Mouse (Mus musculus) forebrain, embryonic 15.5 days (tissue): ENCODE measurements around the gene Smg1. TPM values are rescaled to one million over a fixed set of nuclear protein-coding genes. Genes with fewer than 3 reads are reported as not detected.
A peak's percentile ranks its signal among the peaks of the same experiment; 100 is the strongest.

ENCODE experiments used
- ATAC-seq: fragments of 200-750 bp; cut with Nextera tagmentation; replicated peaks from 2 replicates; pipeline ENCODE4 v1.8.0; 2017; ENCODE audit warnings: mild to moderate bottlenecking, moderate TSS enrichment, moderate library complexity
- H3K27ac ChIP-seq: fragments of 300-500 bp; sonication (generic); replicated peaks from 2 replicates; pipeline ENCODE4 v1.5.1; 2015; ENCODE audit warnings: mild to moderate bottlenecking, inconsistent platforms
- H3K27me3 ChIP-seq: fragments of 300-500 bp; sonication (generic); 2 replicates; pipeline ENCODE4 v1.6.1; 2015; ENCODE audit warnings: inconsistent platforms
- H3K36me3 ChIP-seq: fragments of 300-500 bp; sonication (generic); 2 replicates; pipeline ENCODE4 v1.6.1; 2015; ENCODE audit warnings: mild to moderate bottlenecking, inconsistent platforms
- H3K4me1 ChIP-seq: fragments of 300-500 bp; sonication (generic); 2 replicates; pipeline ENCODE4 v1.6.1; 2015; ENCODE audit warnings: inconsistent platforms
- H3K4me2 ChIP-seq: fragments of 300-500 bp; sonication (generic); replicated peaks from 2 replicates; pipeline ENCODE4 v1.6.1; 2015; ENCODE audit warnings: mild to moderate bottlenecking, inconsistent platforms
- H3K4me3 ChIP-seq: fragments of 300-500 bp; sonication (generic); 2 replicates; pipeline ENCODE4 v1.5.1; 2015; ENCODE audit warnings: mild to moderate bottlenecking, inconsistent platforms
- H3K9ac ChIP-seq: fragments of 300-500 bp; sonication (generic); replicated peaks from 2 replicates; pipeline ENCODE4 v1.6.1; 2015; ENCODE audit warnings: mild to moderate bottlenecking, inconsistent platforms
- H3K9me3 ChIP-seq: fragments of 300-500 bp; sonication (generic); 2 replicates; pipeline ENCODE4 v1.6.1; 2016; ENCODE audit warnings: inconsistent platforms
- whole genome bisulfite sequencing: fragments of 180-500 bp; shearing (Covaris S2); methylation state at CpG from one replicate; pipeline ENCODE4 v1.1.7; 2015; ENCODE audit warnings: mixed read lengths; 5-methylcytosine and 5-hydroxymethylcytosine counted together
- polyA plus RNA-seq: library from polyadenylated mRNA; unstranded; fragments of >200 nt; fragmentation: Nextera tagmentation; extraction: Ambion mirVana; gene quantifications from 2 replicates; pipeline ENCODE4 v1.2.1, GENCODE M21; 2015

Smg1 gene
- polyA plus RNA-seq, 1 experiment from 2014 or later = 24.4 TPM

DNA sequence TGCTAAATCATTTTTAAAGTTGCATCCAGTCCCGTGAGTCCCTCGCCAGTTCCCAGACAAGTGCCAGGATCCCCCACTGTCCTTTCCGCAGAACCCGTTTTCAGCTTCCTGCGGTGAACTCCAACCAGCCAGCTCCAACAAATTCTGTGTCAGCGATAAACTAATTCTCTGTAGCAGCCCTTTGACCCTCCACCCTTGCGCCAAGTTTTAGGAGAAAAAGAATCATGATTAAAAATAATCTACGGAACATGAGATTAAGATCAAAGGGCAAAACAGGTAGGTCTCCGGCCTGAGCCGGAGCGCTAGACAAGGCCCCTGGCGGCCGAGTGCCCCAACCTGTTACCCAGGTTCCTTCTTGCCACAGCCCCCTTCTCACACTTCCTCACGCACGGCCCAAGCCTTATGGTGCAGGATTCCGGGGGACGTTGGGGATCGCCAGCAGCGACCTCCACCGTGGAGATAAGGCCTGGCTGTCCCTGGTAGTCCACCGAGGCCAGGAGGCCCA is 114.5 kb downstream of the Smg1 start:
- peaks cover 30% of the 10 kb centered on the region for H3K4me1 ChIP-seq
- H3K36me3 ChIP-seq = peaks cover 6% of the 10 kb centered on the region; the same call in 1 of the 2 replicates
- no peaks in the 10 kb centered on the region for H3K27me3 ChIP-seq
- WGBS = 0% methylated on average over 21 of the region's 21 CpGs
- peak overlapping the region; percentile 85 for H3K9ac ChIP-seq
- peak overlapping the region; percentile 83 for H3K4me3 ChIP-seq
- H3K4me2 ChIP-seq = peak overlapping the region; percentile 72
- peak overlapping the region; percentile 88 for H3K27ac ChIP-seq
- H3K9me3 ChIP-seq = no peaks in the 10 kb centered on the region
- peak; percentile 82 for ATAC-seq

- 66% methylated on average over 11 of the region's 11 CpGs for WGBS
- H3K4me2 ChIP-seq = peak overlapping the region; percentile 12; the same call in 1 of the 2 replicates
- H3K27me3 ChIP-seq = no peaks in the 10 kb centered on the region
- 0 out of 2 replicates have a peak overlapping the region, but pooled peaks have one; percentile 8 for H3K4me3 ChIP-seq
- H3K4me1 ChIP-seq = peaks cover 30% of the 10 kb centered on the region
- no peak overlapping the region for H3K27ac ChIP-seq
- H3K9ac ChIP-seq = no peak overlapping the region
- no peaks in the 10 kb centered on the region for H3K9me3 ChIP-seq
- peaks cover 21% of the 10 kb centered on the region for H3K36me3 ChIP-seq
- ATAC-seq = no peak
These were observed 117.1 kb downstream of the Smg1 start for GRCm38 (mm10) chr7:118126219-118126875.

DNA sequence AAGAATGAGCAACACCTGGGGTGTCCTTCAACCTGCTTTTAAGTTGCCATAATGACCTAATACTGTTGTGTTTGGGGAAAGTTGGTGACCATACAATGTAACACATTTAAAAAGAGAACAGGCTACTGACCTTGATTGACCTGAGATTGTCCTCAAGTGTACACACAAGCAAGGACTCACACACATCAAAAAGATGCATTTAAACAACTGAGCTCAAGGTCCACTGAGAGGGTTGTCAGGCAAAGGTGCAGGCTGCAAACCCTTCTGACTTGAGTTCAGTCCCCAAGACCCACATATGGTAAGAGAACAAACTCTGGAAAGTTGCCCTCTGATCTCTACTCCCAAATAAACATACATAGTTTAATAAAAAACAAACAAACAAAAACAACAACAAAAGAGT is 117.7 kb downstream of the Smg1 start:
- no peak for ATAC-seq
- Histone ChIP-seq H3K9ac (no peak overlapping the region), H3K36me3 (peaks cover 25% of the 10 kb centered on the region)

GRCm38 (mm10) chr7:118123512-118124411 is 119.7 kb downstream of the Smg1 start:
- Histone ChIP-seq H3K4me1 (peaks cover 25% of the 10 kb centered on the region), H3K27ac (no peak overlapping the region), H3K9me3 (no peaks in the 10 kb centered on the region), H3K4me2 (no peak overlapping the region), H3K9ac (no peak overlapping the region), H3K4me3 (no peak overlapping the region), H3K27me3 (no peaks in the 10 kb centered on the region), H3K36me3 (peaks cover 45% of the 10 kb centered on the region)
- WGBS = 89% methylated on average over 4 of the region's 4 CpGs
- ATAC-seq = no peak

More for the DNA sequence above, 117.7 kb downstream of the Smg1 start:
- Histone ChIP-seq H3K4me3 (no peak overlapping the region), H3K9me3 (no peaks in the 10 kb centered on the region), H3K27ac (no peak overlapping the region), H3K27me3 (no peaks in the 10 kb centered on the region), H3K4me1 (peaks cover 30% of the 10 kb centered on the region), H3K4me2 (no peak overlapping the region)

DNA sequence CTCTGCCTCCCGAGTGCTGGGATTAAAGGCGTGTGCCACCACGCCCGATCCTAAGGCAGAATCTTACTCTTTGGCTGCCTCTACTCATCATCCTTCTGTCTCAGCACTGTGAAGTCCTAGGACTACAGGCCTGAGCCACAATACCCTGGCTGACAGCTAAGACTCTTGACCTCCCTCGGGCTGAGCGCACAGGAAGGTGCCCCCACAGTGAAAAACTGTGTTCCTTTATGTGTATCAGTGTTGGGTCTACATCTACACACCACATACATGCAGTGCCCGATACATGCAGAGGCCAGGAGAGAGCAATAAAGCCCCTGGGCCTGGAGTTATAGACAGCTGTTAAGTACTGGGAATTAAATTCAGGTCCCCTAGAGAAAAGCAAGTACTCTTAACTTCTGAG is 121.2 kb downstream of the Smg1 start:
- no peak for ATAC-seq

DNA sequence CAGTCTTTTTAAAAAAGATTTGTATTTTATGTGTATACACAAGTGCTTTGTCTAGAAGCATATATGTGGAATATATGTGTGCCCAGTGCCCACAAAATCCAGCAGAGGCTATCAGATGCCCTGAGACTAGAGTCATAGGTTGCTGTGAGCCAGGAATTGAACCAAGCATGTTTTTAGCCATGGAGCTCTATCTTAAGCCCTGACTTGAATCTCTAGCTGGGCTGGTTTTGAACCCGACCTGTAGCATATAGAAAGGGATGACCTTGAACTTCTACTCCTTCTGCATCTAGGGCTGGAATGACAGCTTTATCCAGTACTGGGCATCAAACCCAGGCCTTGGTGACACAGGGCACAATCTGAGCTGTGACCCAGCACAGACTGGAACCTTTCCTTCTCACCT is 122.8 kb downstream of the Smg1 start:
- no peak overlapping the region for H3K9ac ChIP-seq
- H3K4me2 ChIP-seq = no peak overlapping the region
- H3K27me3 ChIP-seq = no peaks in the 10 kb centered on the region
- 89% methylated on average over 1 of the region's 1 CpGs for WGBS
- no peaks in the 10 kb centered on the region for H3K9me3 ChIP-seq
- no peak overlapping the region for H3K4me3 ChIP-seq
- no peak overlapping the region for H3K27ac ChIP-seq
- H3K36me3 ChIP-seq = peaks cover 52% of the 10 kb centered on the region
- H3K4me1 ChIP-seq = 0 out of 2 replicates have a peak, but pooled peaks cover under 1% of the 10 kb centered on the region
- no peak for ATAC-seq

More for the DNA sequence above, 121.2 kb downstream of the Smg1 start:
- Histone ChIP-seq H3K9me3 (no peaks in the 10 kb centered on the region), H3K27ac (no peak overlapping the region), H3K36me3 (peaks cover 52% of the 10 kb centered on the region), H3K4me2 (no peak overlapping the region), H3K9ac (no peak overlapping the region), H3K4me3 (no peak overlapping the region), H3K27me3 (no peaks in the 10 kb centered on the region), H3K4me1 (peaks cover 11% of the 10 kb centered on the region)
- WGBS = 98% methylated on average over 7 of the region's 7 CpGs

GRCm38 (mm10) chr7:118119946-118120345 is 123.5 kb downstream of the Smg1 start:
- Histone ChIP-seq H3K4me3 (no peak overlapping the region), H3K36me3 (peaks cover 52% of the 10 kb centered on the region), H3K27me3 (no peaks in the 10 kb centered on the region), H3K4me1 (peaks cover 4% of the 10 kb centered on the region), H3K27ac (no peak overlapping the region), H3K9me3 (no peaks in the 10 kb centered on the region), H3K9ac (no peak overlapping the region), H3K4me2 (no peak overlapping the region)
- ATAC-seq = no peak
- WGBS = 81% methylated on average over 5 of the region's 5 CpGs

GRCm38 (mm10) chr7:118119142-118119541 is 124.3 kb downstream of the Smg1 start:
- no peak overlapping the region for H3K9ac ChIP-seq
- ATAC-seq = no peak
- H3K27ac ChIP-seq = no peak overlapping the region
- H3K27me3 ChIP-seq = no peaks in the 10 kb centered on the region
- H3K4me2 ChIP-seq = no peak overlapping the region
- no peak overlapping the region for H3K4me3 ChIP-seq
- H3K36me3 ChIP-seq = peaks cover 50% of the 10 kb centered on the region
- H3K9me3 ChIP-seq = no peaks in the 10 kb centered on the region
- 38% methylated on average over 2 of the region's 2 CpGs for WGBS
- peaks cover 12% of the 10 kb centered on the region for H3K4me1 ChIP-seq

- no peaks in the 10 kb centered on the region for H3K9me3 ChIP-seq
- H3K4me2 ChIP-seq = no peak overlapping the region
- H3K4me1 ChIP-seq = peaks cover 19% of the 10 kb centered on the region
- 82% methylated on average over 3 of the region's 3 CpGs for WGBS
- ATAC-seq = no peak
- H3K36me3 ChIP-seq = peaks cover 50% of the 10 kb centered on the region
- H3K4me3 ChIP-seq = no peak overlapping the region
- no peaks in the 10 kb centered on the region for H3K27me3 ChIP-seq
- H3K9ac ChIP-seq = no peak overlapping the region
- no peak overlapping the region for H3K27ac ChIP-seq
These were observed 125.0 kb downstream of the Smg1 start for GRCm38 (mm10) chr7:118118426-118118825.

GRCm38 (mm10) chr7:118117539-118118210 is 125.8 kb downstream of the Smg1 start:
- 50% methylated on average over 4 of the region's 4 CpGs for WGBS
- no peak overlapping the region for H3K4me2 ChIP-seq
- peak overlapping the region; percentile 39; the same call in 1 of the 2 replicates for H3K27ac ChIP-seq
- no peak overlapping the region for H3K9ac ChIP-seq
- H3K27me3 ChIP-seq = no peaks in the 10 kb centered on the region
- ATAC-seq = no peak
- H3K4me3 ChIP-seq = no peak overlapping the region
- H3K9me3 ChIP-seq = no peaks in the 10 kb centered on the region
- peaks cover 54% of the 10 kb centered on the region for H3K36me3 ChIP-seq
- peaks cover 27% of the 10 kb centered on the region for H3K4me1 ChIP-seq

GRCm38 (mm10) chr7:118116787-118117538 is 126.5 kb downstream of the Smg1 start:
- Histone ChIP-seq H3K9me3 (no peaks in the 10 kb centered on the region), H3K27me3 (no peaks in the 10 kb centered on the region), H3K27ac (peak overlapping the region; percentile 39; the same call in 1 of the 2 replicates), H3K4me2 (peak overlapping the region; percentile 60), H3K36me3 (peaks cover 55% of the 10 kb centered on the region), H3K4me1 (peaks cover 34% of the 10 kb centered on the region), H3K9ac (no peak overlapping the region), H3K4me3 (peak overlapping the region; percentile 80)
- 12% methylated on average over 8 of the region's 8 CpGs for WGBS
- 0 out of 2 replicates have a peak, but pooled peaks have one; percentile 3 for ATAC-seq
